Mouse (Mus musculus) right cerebral cortex, adult 18-20 months (tissue): ENCODE measurements around the gene Grip1.

Source experiments
- DNase-seq: peaks from one replicate; pipeline ENCODE4 v3.0.0; 2022; ENCODE audit warnings: mixed read lengths

Grip1 gene

GRCm38 (mm10) chr10:119684377-119684826, 230.8 kb downstream of the Grip1 start:
- no peak for DNase-seq

- DNase-seq: peak; percentile 40
These were observed 237.9 kb downstream of the Grip1 start for GRCm38 (mm10) chr10:119691358-119692083.

DNA sequence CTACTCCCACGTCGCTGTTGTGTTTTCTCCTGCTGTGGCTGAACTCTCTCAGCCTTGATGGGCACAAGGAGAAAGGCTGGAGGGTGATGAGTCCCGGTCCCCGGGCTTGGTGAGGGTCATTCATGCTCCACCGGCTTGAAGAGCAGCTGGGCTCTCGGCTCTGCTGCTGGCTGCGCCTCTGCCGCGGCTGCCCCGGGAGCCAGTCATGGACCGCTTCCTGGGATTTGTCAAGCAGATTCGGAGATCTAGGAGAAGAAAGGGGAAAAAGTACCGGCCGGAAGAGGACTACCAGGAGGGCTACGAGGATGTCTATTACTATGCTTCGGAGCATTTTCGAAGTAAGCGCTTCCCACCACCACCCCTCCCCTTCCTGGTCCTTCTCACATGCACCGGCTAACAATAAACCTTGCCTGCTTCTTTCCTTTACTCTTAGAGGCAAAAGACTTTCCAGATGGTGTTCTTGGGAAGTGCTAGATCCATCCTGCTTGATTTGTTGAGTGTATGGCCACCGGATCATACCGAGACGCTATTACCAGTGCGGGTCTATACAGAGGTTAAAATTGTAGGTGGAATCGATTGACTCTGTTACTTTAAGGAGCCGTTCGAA, 238.8 kb downstream of the Grip1 start:
- DNase-seq: no peak

DNA sequence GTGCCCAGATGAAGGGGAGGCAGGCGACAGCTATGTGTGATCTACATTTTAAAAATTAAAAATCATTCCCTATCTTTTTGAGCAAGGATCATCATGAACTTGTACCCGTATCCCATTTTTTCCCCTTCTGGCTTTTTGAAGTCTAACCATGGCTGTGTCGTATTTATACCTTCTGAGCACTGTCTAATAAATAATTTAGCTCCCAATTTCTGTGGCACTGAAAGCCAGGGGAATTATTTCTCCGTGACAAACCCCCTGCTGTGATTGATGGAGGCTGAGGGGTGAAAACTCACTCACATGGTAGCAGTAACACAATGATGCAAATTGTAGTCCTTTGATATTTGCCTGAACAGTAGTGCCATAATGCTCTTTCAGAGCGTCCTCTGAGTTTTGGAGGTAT, 239.8 kb downstream of the Grip1 start:
- no peak for DNase-seq

GRCm38 (mm10) chr10:119697257-119697798, 243.7 kb downstream of the Grip1 start:
- no peak for DNase-seq

GRCm38 (mm10) chr10:119705348-119705747, 251.7 kb downstream of the Grip1 start:
- no peak for DNase-seq

DNA sequence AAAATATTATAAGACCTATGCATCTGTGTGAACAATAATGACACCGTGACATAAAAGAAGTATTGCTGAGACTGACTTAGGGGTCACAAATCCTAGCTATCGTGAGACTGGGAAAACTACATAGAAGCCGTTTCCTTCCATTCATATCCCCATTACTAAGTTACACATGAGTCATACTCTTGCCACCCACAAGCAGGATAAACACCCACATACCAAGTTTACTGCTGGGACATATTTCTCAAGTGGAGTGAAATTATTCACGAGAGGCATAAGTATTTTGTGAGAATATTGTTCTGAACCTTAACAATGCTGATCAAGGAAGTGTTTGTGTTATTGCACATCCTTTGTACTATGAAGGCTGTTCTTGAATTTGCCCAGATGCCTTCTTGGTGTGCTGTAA, 252.7 kb downstream of the Grip1 start:
- DNase-seq: peak; percentile 64

DNA sequence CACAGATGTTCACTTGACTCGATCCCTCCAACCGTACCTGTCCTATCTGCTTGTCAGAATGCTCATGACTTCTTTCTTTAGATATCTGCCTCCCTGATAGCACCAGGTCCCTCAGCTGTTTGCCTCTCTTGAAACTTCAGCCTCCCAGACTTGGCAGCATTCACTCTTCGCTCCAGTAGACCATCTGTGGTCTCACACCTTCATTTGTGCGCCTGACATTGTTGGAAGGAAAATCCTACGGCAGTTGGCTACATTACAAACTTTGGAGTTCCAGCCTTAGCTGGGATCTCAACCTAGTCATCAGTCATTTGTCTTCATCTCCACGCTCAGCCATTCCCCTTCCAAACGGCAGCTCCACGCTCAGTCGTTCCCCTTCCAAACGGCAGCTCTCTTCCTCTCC, 253.4 kb downstream of the Grip1 start:
- peak; percentile 37 for DNase-seq

DNA sequence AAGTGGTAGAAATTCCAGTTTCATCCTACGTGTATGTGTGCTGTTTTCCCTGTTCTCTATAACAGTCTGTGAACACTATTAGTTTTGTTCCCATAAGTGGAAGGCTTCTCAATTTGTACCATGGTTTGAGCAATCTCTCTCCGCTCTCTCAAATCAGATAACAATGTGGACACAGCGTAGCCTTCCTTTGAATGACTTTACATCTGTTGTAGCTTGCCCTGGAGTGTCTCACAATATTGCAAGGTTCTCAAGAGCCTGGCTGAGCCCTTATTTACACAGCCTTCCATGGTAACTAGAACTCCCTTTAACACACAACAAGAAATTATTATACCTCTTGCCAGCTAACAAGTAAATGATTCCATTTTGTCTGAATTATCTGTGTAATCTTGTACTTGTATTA, 268.3 kb downstream of the Grip1 start:
- no peak for DNase-seq

GRCm38 (mm10) chr10:119722471-119722870, 268.8 kb downstream of the Grip1 start:
- no peak for DNase-seq

DNA sequence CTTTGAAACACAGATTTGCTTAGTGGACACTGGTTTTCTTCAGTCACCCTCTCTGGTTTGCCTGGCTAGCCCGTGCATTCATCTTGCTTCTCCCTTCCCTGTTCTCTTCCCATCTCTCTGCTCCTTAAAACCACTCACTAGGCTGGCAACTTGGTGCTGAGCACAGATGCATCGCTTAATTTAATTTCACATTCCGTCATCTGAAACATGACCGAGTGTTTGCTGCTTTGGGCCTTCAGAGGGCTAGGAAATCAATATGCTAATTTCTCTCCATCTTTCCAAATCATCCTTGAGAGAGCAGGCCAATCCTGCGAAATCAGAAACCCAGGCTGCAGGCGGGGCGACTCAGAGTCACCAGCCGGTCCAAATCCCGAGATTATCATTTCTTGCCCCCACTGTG, 270.0 kb downstream of the Grip1 start:
- no peak for DNase-seq

- DNase-seq: no peak
These were observed 271.7 kb downstream of the Grip1 start for GRCm38 (mm10) chr10:119725363-119725762.

GRCm38 (mm10) chr10:119725966-119726365, 272.3 kb downstream of the Grip1 start:
- DNase-seq: no peak

DNA sequence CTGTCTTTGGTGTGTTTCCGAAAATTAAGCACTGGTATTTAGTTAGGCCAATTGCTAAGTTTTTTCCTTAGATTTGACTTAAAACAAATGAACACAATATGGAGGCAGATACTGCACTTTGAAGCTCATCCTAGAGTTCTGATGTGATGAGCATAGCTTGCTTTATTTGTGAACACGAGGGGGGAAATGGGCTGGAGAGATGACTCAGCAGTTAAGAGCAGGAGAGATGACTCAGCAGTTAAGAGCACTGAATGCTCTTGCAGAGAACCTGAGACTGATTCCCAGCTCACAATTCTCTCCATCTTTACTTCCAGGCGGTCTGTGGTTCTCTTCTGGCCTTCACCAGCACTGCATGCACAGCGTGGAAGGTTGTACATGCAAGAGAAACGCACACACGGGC, 273.3 kb downstream of the Grip1 start:
- no peak for DNase-seq

DNA sequence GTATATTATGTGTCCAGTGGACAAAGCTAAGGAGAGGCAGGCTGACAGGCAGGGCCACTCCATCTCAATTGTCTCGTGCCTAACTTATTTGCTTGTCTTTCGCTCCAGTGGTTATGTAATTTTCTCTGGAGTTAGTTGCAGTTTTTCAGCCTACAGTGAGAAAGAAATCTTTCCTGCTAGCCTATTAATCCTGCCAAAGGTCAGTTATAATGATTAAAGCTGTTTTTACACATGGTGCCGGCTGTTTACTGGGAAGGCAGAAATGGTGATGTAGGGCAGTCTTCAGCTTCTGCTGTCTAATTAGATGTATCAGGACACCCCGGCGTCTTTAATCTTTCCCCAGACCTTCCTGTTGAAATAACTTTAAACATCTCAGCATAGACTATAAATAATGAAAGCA, 276.6 kb downstream of the Grip1 start:
- no peak for DNase-seq

GRCm38 (mm10) chr10:119735011-119735992, 281.7 kb downstream of the Grip1 start:
- DNase-seq: no peak

DNA sequence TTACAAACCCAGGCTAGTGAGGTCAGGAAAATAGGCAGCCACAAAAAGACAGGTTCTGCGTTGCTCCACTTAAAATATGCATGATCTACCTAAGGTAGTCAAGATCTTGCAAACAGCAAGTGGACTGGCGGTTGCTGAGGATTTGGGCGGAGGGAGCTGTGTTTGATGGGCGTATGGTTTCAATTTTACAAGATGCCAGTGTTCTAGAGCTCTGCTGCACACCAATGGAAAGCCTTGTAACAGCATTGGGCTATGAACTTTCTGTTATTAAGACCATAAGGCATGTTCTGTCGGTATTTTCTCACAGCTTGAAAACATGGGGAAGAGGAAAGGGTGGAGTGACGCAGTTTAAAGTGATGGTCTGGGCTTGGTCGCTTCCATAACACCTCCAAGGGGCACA, 285.8 kb downstream of the Grip1 start:
- no peak for DNase-seq

DNA sequence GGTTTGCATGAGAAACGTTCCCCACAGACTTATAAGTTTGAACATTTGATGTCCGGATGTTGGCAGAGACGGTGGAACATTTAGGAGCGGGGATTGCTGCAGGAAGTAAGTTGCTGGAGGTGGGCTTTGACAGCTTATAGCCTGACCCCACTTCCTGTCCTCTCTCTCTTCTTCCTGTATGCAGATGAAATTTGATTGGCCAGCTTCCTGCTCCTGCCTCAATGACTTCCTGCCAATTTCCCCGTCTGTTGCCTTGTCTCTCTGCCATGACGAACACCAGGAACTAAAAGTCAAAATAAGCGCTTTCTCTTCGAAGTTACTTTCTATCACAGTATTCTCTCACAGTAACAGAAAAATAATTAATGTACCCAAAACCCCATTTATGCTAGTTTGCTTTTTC, 289.1 kb downstream of the Grip1 start:
- DNase-seq: no peak

DNA sequence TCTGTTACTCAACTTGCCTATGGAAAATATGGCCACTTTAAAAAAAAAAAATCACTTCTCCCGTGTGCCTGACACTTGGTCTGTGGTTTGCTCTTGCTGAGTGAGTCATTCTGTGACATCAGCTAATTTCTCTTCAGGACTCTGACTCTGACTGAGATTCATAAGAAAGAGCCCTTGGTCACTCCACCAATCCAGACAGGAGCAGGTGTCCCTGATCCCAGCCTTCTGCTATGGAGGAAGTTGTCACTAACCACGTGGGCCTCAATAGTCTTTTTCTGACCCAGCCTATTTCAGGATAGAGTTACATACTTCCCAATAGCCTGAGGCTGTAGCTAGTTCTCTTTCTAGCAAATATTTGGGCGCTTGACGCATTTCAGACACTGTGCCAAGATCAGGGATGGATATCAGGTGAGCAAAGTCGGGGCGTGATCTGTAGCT, 298.8 kb downstream of the Grip1 start:
- DNase-seq: no peak

- no peak for DNase-seq
These were observed 302.6 kb downstream of the Grip1 start for GRCm38 (mm10) chr10:119756271-119756670.

DNA sequence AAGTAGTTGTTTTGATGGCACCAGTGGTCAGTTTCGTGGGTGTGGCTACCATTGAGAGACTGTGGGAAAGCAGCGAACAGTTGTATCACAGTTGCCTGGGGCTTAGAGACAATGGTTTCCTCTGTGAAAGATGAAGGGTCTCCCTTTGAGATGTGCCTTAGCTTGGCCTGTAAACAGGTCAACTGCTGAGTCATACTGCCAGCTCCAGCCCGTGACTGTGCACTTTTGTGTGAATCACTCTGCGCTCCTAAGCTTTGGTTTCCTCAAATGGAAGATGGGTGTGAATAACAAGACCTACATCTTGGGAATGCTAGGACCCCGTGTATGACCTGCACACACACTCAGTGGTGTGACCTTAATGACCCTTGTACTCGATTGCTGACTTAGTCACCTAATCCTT, 303.6 kb downstream of the Grip1 start:
- DNase-seq: no peak

DNA sequence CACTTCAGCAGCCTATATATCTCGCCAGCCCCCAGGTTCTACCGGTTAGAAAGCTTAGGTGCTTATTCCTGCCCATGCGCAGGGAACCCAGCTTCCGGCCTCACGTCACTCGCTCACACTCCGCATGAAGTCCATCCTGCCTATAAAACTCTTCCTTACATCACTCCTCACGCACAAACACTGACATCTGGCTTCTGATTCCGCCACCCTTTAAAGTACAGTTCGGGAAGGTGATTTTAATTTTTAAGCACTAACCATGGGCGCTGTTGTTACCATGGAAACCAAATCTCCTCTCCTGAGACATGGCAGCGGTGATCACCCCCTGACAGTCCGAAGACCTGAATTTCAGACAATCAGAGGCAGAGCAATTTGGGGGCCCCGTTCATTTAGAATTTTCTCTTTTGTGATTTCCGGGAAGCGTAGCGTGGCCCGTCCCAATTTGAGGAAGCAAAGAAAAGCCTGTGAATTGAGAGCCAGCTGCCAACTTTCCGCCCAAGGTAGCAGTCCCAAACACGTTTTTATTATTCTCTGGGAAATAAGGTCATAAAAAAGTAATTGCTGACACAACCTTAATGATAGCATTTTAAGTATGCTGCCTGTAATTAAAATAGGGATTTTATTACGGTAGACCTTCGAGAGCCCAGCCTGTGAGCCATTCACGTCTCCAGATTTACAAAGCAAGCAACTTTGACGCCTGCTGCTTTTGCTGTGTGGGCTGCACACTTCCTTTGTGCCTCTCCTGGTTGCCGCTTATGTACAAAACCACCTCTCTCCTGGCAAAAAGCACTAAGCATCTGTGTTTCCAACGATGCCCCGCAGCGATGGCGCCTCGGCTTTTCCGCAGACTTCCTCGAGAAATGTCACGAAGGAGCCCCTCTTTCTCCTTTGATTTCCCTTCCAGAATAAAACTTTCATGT, 308.1 kb downstream of the Grip1 start:
- DNase-seq: peak; percentile 32
